8 mouse cellular contexts compared by ENCODE assay signal in genomic region chr19:58060854-58061358, GRCm38 (mm10).
DNase-seq lines count a peak whose midpoint lies in the region; ATAC-seq lines count a peak whose summit lies in the region.

No protein-coding gene starts in this region.

- peaks cover 50% of the 10 kb centered on the region for H3K4me1 ChIP-seq in kidney, embryonic 15.5 days
- peaks cover 41% of the 10 kb centered on the region for H3K4me1 ChIP-seq in forebrain, embryonic 13.5 days
- peaks cover 57% of the 10 kb centered on the region for H3K4me1 ChIP-seq in neural tube, embryonic 13.5 days (replicated peaks)

- no peak overlapping the region for H3K27ac ChIP-seq in kidney, embryonic 15.5 days
- H3K27ac ChIP-seq in forebrain, embryonic 13.5 days: peak overlapping the region; percentile 51; the same call in 1 of the 2 replicates
- H3K27ac ChIP-seq in neural tube, embryonic 13.5 days (replicated peaks): peak overlapping the region; percentile 59

- no peaks in the 10 kb centered on the region for H3K27me3 ChIP-seq in kidney, embryonic 15.5 days
- 0 out of 2 replicates have a peak, but pooled peaks cover 7% of the 10 kb centered on the region for H3K27me3 ChIP-seq in forebrain, embryonic 13.5 days
- H3K27me3 ChIP-seq in neural tube, embryonic 13.5 days: peaks cover 3% of the 10 kb centered on the region; the same call in 1 of the 2 replicates

- no peaks in the 10 kb centered on the region for H3K9me3 ChIP-seq in kidney, embryonic 15.5 days (replicated peaks)
- H3K9me3 ChIP-seq in forebrain, embryonic 13.5 days (replicated peaks): no peaks in the 10 kb centered on the region
- no peaks in the 10 kb centered on the region for H3K9me3 ChIP-seq in neural tube, embryonic 13.5 days

- DNase-seq in kidney, postnatal 25 days: no peak
- peak; percentile 12 for DNase-seq in kidney, postnatal 14 days
- DNase-seq in cerebellum, adult 18-20 months: no peak
- DNase-seq in adrenal gland, postnatal 4 days (ENCODE audit: low spot score in 2 of 2): no peak

- peak overlapping the region; percentile 26 for H3K4me2 ChIP-seq in kidney, embryonic 15.5 days
- peak overlapping the region; percentile 48 for H3K4me2 ChIP-seq in forebrain, embryonic 13.5 days
- H3K4me2 ChIP-seq in neural tube, embryonic 13.5 days: peak overlapping the region; percentile 30

- H3K36me3 ChIP-seq in kidney, embryonic 15.5 days: no peaks in the 10 kb centered on the region
- no peaks in the 10 kb centered on the region for H3K36me3 ChIP-seq in forebrain, embryonic 13.5 days (ENCODE audit: poor library complexity, severe bottlenecking)
- H3K36me3 ChIP-seq in neural tube, embryonic 13.5 days: no peaks in the 10 kb centered on the region

- no peak overlapping the region for H3K9ac ChIP-seq in kidney, embryonic 15.5 days
- H3K9ac ChIP-seq in forebrain, embryonic 13.5 days: 0 out of 2 replicates have a peak overlapping the region, but pooled peaks have one; percentile 6
- no peak overlapping the region for H3K9ac ChIP-seq in neural tube, embryonic 13.5 days

- 28% methylated on average over 15 of the region's 15 CpGs for WGBS in kidney, embryonic 15.5 days
- 11% methylated on average over 15 of the region's 15 CpGs for WGBS in forebrain, embryonic 13.5 days
- WGBS in neural tube, embryonic 13.5 days: 6% methylated on average over 15 of the region's 15 CpGs

- no peak for ATAC-seq in kidney, embryonic 15.5 days (replicated peaks; ENCODE audit: low FRiP score)
- ATAC-seq in forebrain, embryonic 13.5 days: peak; percentile 77
- peak; percentile 61 for ATAC-seq in neural tube, embryonic 13.5 days (ENCODE audit: low read depth)
- ATAC-seq in cerebellum, adult (ENCODE audit: insufficient number of reproducible peaks, low FRiP score, low TSS enrichment): no peak

- H3K4me3 ChIP-seq in kidney, embryonic 15.5 days (replicated peaks): no peak overlapping the region
- no peak overlapping the region for H3K4me3 ChIP-seq in forebrain, embryonic 13.5 days
- H3K4me3 ChIP-seq in neural tube, embryonic 13.5 days: no peak overlapping the region

Comparison
In these comparisons a context has a peak if more than half of its experiments do, and no peak if none do; other contexts are left out.
1. ATAC-seq: peak in forebrain, embryonic 13.5 days (single experiment) and neural tube, embryonic 13.5 days (single experiment); none in kidney, embryonic 15.5 days (single experiment) and cerebellum, adult (single experiment).
2. Peak in every context shown above with its lines, with median percentiles within 50 percentile points of each other: H3K4me2 ChIP-seq.